Mouse (Mus musculus): ENCODE measurements at regions not wholly inside any gene's neighbourhood (a gene's known extent, or its start where the extent isn't known, plus 50 kb on each side); places are given as distances from the start of the nearest gene placed in this dataset.
A peak's percentile ranks its signal among the peaks of the same experiment; 100 is the strongest.
"Not testable (repeated sequence)": the region's sequence is repeated elsewhere in the genome, so short reads cannot be mapped to it uniquely, and the experiment has no call there.

DNA sequence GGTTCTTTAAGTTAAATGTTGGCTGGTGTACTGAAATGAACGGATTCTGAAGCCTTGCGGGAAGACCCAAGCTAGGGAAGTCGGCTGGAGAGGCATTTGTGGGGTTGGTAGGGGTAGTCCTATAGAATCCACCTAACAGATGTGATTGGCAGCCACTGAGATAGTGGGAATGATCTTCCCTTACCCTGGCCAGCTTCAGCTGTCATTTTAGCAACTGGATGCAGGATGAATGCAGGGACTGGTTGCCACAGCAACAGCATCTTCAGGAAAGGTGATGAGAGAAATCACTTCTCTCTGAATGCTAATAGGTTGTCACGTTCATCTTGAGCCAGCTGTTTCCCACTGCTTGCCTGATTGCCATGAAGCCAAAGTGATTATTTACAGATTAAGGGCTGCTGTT, 224.5 kb downstream of the Dact1 start:
- DNase-seq (ENCODE audit: low read depth): peak; percentile 91
- TF ChIP-seq POLR2A (IDR thresholded peaks at IDR 0.05; ENCODE audit: borderline replicate concordance, extremely low read depth, insufficient read depth, insufficient read length, poor library complexity, severe bottlenecking): no peak
- no peak for TF ChIP-seq CTCF (IDR thresholded peaks at IDR 0.05; ENCODE audit: borderline replicate concordance, extremely low read depth, insufficient read depth, insufficient read length)

DNA sequence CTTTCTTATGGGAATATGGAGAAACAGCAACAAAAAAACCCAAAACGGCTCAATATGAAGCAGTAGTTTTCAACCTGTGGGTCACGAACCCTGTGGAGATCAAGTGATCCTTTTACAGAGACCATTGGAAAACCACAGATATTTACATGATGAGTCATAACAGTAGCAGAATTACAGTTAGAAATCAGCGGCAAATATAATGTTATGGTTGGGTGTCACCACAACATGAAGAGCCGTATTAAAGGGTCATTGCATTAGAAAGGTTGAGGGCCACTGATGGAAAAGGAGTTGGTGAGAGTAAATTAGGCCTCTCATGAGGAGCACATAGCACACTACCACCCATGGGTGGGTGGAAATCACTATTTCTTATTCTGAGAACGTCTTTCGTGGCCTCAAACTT, 225.6 kb downstream of the Dact1 start:
- DNase-seq (ENCODE audit: low read depth): no peak
- no peak for TF ChIP-seq POLR2A (IDR thresholded peaks at IDR 0.05; ENCODE audit: borderline replicate concordance, extremely low read depth, insufficient read depth, insufficient read length, poor library complexity, severe bottlenecking)
- no peak for TF ChIP-seq CTCF (IDR thresholded peaks at IDR 0.05; ENCODE audit: borderline replicate concordance, extremely low read depth, insufficient read depth, insufficient read length)

DNA sequence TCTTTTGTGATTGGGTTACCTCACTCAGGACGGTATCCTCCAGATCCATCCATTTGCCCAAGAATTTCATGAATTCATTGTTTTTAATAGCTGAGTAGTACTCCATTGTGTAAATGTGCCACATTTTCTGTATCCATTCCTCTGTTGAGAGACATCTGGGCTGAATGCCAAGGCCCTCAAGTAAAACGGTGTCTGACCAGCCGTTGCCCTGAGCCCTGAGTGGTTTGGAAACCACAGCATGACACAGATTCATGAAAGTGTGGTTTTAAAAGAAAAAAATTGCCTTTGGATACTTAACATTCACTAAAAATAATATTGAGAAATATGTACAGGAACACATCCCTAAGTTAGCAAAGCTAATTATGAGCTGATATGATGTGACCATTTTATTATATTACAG, 226.1 kb downstream of the Dact1 start:
- DNase-seq (ENCODE audit: low read depth): not testable (repeated sequence)

DNA sequence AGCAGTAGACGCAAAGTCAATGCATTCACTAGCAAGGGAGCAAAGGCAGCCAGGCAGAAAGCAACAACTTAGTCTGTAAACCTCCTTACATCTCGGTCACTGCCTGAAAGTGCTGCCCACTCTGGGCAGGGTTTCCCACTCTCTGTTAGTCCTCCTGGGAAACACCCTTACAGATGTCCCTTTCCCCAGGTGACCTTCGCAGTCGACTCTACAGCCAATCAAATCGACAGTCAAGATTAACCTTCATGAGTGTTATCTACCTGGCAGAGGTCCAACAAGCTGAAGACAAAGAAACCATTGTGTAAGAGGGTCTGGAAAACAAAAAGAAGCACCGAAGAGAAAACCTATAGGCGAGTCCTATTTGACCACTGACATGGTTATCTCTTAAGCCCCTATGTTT, 229.0 kb downstream of the Dact1 start:
- no peak for DNase-seq (ENCODE audit: low read depth)
- TF ChIP-seq CTCF (IDR thresholded peaks at IDR 0.05; ENCODE audit: borderline replicate concordance, extremely low read depth, insufficient read depth, insufficient read length) (no peak), POLR2A (IDR thresholded peaks at IDR 0.05; ENCODE audit: borderline replicate concordance, extremely low read depth, insufficient read depth, insufficient read length, poor library complexity, severe bottlenecking) (no peak)

DNA sequence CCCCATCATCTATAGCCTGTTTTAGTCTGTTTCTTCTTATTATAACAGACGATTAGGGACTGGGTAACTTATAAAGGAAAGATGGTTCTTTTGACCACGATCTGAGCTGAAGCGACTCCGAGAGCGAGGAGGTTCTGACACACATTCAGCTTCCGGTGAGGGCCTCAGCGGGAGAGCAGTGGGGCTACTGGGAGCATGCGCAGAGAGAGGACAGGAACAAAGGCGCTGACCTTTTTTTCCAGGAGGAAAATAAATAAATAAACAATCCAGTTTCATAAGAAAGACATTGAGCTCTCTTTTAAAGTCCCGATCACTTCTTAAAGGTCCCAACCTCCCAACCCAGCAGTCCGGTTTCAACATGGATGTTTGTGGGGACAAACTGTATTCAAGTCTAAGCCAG, 230.6 kb downstream of the Dact1 start:
- no peak for DNase-seq (ENCODE audit: low read depth)
- TF ChIP-seq POLR2A (IDR thresholded peaks at IDR 0.05; ENCODE audit: borderline replicate concordance, extremely low read depth, insufficient read depth, insufficient read length, poor library complexity, severe bottlenecking): no peak
- no peak for TF ChIP-seq CTCF (IDR thresholded peaks at IDR 0.05; ENCODE audit: borderline replicate concordance, extremely low read depth, insufficient read depth, insufficient read length)

DNA sequence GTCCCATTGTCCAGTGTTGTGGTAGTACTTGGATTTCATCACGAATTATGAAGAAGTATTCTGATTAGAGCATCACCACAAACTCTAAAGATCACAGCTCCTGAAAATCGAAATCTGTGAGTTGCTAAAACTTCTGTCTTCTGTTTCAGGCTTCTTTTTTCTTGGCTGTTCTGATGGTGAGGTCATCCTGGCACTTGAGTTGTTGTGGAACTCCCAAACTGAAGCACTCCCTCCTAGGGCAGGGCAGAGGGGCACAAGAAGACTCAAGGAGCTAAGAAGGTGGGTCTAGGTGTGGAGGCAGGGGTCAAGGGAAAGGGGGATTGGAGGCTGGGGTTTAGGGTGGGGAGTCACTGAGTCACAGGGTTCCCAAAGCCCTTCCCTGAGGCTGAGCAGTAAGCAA, 232.3 kb downstream of the Dact1 start:
- DNase-seq (ENCODE audit: low read depth): no peak
- no peak for TF ChIP-seq POLR2A (IDR thresholded peaks at IDR 0.05; ENCODE audit: borderline replicate concordance, extremely low read depth, insufficient read depth, insufficient read length, poor library complexity, severe bottlenecking)

DNA sequence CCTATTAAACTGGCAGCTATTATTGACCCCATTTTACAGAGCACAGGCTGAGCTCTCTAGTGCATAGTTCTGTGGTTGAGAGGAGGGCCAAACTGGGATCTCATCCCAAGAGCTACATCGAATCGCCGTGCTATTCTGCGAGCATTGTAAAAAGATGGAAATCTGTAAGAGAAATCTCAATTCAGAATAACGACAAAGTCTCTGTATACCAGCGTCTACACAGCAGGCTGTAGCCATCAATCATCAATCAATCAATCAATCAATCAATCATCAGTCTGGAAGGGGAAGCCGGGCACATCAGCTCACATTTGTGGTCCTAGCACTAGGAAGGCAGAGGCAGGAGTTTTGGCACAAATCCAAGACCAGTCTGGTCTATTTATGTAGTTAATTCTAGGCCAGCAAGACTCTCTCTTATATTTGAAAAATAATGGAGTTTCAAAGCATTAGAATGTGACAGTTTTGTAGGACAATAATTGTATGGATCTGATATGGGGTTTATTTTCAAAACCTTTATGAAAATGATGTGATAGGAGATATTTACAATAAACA, 234.0 kb downstream of the Dact1 start:
- DNase-seq (ENCODE audit: low read depth): peak; percentile 57
- TF ChIP-seq POLR2A (IDR thresholded peaks at IDR 0.05; ENCODE audit: borderline replicate concordance, extremely low read depth, insufficient read depth, insufficient read length, poor library complexity, severe bottlenecking): no peak
- no peak for TF ChIP-seq CTCF (IDR thresholded peaks at IDR 0.05; ENCODE audit: borderline replicate concordance, extremely low read depth, insufficient read depth, insufficient read length)

DNA sequence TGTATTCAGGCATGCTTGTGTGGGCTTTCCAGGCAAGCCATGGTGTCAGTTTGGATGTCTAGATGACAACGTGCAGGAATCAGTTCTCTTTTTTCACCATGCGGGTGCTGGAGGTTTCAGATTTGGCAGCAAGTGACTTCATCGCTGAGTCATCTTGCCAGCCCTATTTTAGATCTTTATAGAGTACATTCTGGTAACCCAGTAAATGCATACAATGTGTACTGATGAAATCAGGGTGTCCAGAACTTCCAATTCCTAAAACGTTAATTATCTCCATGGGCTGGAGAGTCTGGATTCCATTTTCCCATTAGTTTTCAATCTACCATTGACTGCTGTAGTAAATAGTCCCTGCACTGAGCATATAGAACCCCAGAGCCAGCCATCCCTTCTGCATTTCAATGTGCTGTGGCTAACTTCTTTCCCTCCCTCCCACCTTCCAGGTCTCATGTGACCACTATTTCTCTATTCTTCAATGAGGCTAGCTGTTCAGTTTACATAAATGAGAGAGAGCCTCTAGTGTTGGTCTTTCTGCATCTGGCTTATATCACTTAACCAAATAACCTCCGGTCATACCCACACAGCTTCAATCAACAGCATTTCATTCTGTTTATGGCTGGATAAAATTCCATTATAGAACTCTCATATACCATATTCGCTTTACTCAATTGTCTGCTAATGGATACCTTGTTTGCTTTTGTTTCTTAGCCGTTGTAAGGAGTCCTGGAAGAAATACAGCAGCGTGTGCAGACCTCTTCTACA, 234.9 kb downstream of the Dact1 start:
- TF ChIP-seq POLR2A (IDR thresholded peaks at IDR 0.05; ENCODE audit: borderline replicate concordance, extremely low read depth, insufficient read depth, insufficient read length, poor library complexity, severe bottlenecking): no peak
- no peak for TF ChIP-seq CTCF (IDR thresholded peaks at IDR 0.05; ENCODE audit: borderline replicate concordance, extremely low read depth, insufficient read depth, insufficient read length)
- DNase-seq (ENCODE audit: low read depth): no peak

DNA sequence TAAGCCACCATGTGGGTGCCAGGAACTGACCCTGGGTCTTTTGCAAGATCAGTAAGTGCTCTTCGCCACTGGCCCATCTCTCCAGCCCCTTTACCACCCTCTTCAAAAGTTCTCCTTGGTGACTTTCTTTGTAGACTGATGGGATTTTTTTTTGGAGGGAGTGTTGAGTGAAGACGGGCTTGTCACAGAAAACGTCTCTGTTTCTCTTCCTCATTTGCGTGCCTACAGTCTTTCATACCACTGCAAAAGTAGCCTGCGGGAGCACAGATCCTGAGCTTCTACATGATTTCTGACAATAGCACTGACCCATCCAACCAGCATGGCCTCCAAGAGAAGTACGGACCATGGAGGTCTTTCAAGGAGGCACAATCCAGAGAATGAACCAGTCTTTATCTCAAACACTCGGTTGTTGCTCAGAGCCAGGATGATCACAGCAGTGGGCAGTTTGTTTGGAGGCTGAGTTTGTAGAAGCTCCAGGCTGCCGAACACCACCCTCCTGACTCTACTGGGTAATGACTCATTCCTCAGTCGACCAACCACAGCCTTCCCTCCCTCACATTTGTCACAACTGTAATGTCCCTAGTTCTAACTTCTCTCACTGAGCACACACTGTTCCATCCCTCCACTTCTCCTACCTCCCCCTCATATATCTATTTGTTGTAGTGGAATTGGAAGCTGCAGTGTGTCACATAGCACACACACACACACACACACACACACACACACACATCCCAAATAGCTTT, 237.0 kb downstream of the Dact1 start:
- DNase-seq (ENCODE audit: low read depth): no peak

DNA sequence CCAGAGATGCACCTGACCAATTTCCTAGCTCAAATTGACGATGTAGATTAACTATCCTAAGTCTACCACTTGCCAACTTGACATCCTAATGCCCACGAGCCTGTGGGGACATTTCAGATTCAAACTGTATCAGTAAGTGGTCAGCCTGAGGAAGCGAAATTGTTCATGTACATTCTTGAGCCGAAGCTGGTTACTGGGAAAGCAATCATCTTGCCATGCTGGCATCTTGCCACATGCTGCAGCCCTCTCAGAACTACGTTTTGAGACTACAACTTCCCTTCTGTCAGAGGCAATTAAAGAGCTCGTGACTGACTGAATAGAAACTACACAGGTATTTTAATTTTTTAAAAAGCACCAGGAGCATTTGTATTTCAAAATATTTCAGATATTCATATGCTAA, 239.7 kb downstream of the Dact1 start:
- TF ChIP-seq CTCF (IDR thresholded peaks at IDR 0.05; ENCODE audit: borderline replicate concordance, extremely low read depth, insufficient read depth, insufficient read length) (no peak), POLR2A (IDR thresholded peaks at IDR 0.05; ENCODE audit: borderline replicate concordance, extremely low read depth, insufficient read depth, insufficient read length, poor library complexity, severe bottlenecking) (no peak)
- peak; percentile 77 for DNase-seq (ENCODE audit: low read depth)

More for the DNA sequence above, 237.0 kb downstream of the Dact1 start:
- TF ChIP-seq CTCF (IDR thresholded peaks at IDR 0.05; ENCODE audit: borderline replicate concordance, extremely low read depth, insufficient read depth, insufficient read length): no peak

DNA sequence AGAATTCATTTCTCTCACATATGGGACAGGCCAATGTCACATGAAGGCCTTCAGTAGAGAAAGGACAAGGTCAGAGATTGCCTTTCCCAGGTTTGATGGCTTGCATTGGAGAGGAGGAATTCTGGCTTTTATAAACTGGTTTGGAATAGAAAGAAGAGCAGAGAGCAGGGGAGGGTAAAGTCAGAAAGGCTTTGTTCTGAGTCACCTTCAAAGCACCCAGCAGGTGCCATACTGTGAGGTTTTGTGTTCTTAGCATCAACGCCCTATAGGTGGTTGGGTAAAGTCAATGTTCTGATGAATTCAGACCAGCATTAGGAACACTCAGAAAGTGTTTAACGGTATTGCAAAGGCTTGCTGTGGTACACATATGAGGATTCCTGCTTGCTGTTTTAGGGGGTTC, 244.5 kb downstream of the Dact1 start:
- DNase-seq (ENCODE audit: low read depth): no peak
- TF ChIP-seq POLR2A (IDR thresholded peaks at IDR 0.05; ENCODE audit: borderline replicate concordance, extremely low read depth, insufficient read depth, insufficient read length, poor library complexity, severe bottlenecking) (no peak), CTCF (IDR thresholded peaks at IDR 0.05; ENCODE audit: borderline replicate concordance, extremely low read depth, insufficient read depth, insufficient read length) (no peak)

DNA sequence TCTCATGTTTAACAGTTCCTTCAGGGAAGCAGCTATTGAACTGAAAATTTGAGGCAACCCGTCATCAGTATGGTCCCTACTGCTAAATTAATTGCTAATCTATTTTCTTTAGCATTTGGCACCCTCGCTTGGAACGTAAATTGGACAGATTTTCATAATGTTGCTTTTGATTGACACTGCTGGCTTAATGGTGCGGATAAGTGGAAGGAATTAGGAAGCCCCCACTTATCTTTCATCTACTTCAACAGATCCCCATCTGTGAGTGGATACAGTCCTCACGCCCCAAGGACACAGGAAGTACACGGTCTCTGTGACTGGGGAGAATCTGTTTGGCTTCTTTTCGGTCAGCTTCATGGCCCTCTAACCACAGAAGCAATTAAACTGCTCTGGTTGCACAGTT, 251.6 kb downstream of the Dact1 start:
- TF ChIP-seq POLR2A (IDR thresholded peaks at IDR 0.05; ENCODE audit: borderline replicate concordance, extremely low read depth, insufficient read depth, insufficient read length, poor library complexity, severe bottlenecking) (no peak), CTCF (IDR thresholded peaks at IDR 0.05; ENCODE audit: borderline replicate concordance, extremely low read depth, insufficient read depth, insufficient read length) (no peak)
- peak; percentile 71 for DNase-seq (ENCODE audit: low read depth)

Measured in brain, embryonic 14.5 days (tissue).